Mouse (Mus musculus) urinary bladder, postnatal 36 days (tissue): ENCODE results near the gene Vegfb.

Source experiments
- DNase-seq, 2 experiments: peaks; one replicate each; pipeline ENCODE4 v3.0.0; 2022; ENCODE audit warnings: low spot score in 2 of 2, mixed read lengths in 1 of 2

Vegfb gene

GRCm38 (mm10) chr19:6941372-6942248, 45.8 kb downstream of the Vegfb start, which contains the start of gene Bad:
Bad (plus strand) TSS chr19:6941861.
- DNase-seq: peak; percentile 92 to 94

- no peak for DNase-seq
These were observed 46.8 kb downstream of the Vegfb start for GRCm38 (mm10) chr19:6940396-6941351.

GRCm38 (mm10) chr19:6939106-6940002, 48.1 kb downstream of the Vegfb start:
- no peak for DNase-seq

- DNase-seq: no peak
These were observed 49.6 kb downstream of the Vegfb start for GRCm38 (mm10) chr19:6937541-6938465.

GRCm38 (mm10) chr19:6936299-6936698, 51.2 kb downstream of the Vegfb start:
- no peak for DNase-seq

- DNase-seq: no peak
These were observed 53.1 kb downstream of the Vegfb start, which contains the start of gene Kcnk4 for GRCm38 (mm10) chr19:6934195-6934977. Kcnk4 (minus strand) TSS chr19:6934515.

GRCm38 (mm10) chr19:6933436-6934194, 53.8 kb downstream of the Vegfb start:
- DNase-seq: no peak

GRCm38 (mm10) chr19:6933102-6933435, 54.4 kb downstream of the Vegfb start:
- no peak for DNase-seq
